Mouse (Mus musculus): ENCODE data around the gene Gcnt3. TPM values are rescaled to one million over a fixed set of nuclear protein-coding genes. Genes with fewer than 3 reads are reported as not detected.

Gene Gcnt3
- polyA plus RNA-seq, 1 experiment from 2014 or later = not detected

- peak; percentile 78 for DNase-seq (ENCODE audit: low spot score, missing footprints)
- Histone ChIP-seq H3K4me3 (ENCODE audit: low read depth, low read length) (no peak overlapping the region), H3K36me3 (ENCODE audit: control insufficient read depth, insufficient read depth, low read length) (peaks cover 30% of the 10 kb centered on the region), H3K4me1 (ENCODE audit: control insufficient read depth, insufficient read depth, low read length) (no peaks in the 10 kb centered on the region), H3K4me2 (no peak overlapping the region), H3K27me3 (ENCODE audit: control insufficient read depth, insufficient read depth, low read length) (no peaks in the 10 kb centered on the region), H3K27ac (ENCODE audit: low read depth, low read length) (no peak overlapping the region), H3K9ac (ENCODE audit: low read length) (no peak overlapping the region), H3K9me3 (ENCODE audit: control insufficient read depth, low read length) (no peaks in the 10 kb centered on the region)
- WGBS = 95% methylated on average over 10 of the region's 10 CpGs
- no peak for ATAC-seq (ENCODE audit: low FRiP score)
These were observed 34.4 kb downstream of the Gcnt3 start for GRCm38 (mm10) chr9:70003516-70003915.

- peak; percentile 19 for DNase-seq (ENCODE audit: low spot score, missing footprints)
- H3K4me2 ChIP-seq = no peak overlapping the region
- ATAC-seq (ENCODE audit: low FRiP score) = no peak
- peaks cover 40% of the 10 kb centered on the region for H3K36me3 ChIP-seq (ENCODE audit: control insufficient read depth, insufficient read depth, low read length)
- H3K9ac ChIP-seq (ENCODE audit: low read length) = no peak overlapping the region
- H3K9me3 ChIP-seq (ENCODE audit: control insufficient read depth, low read length) = no peaks in the 10 kb centered on the region
- WGBS = 81% methylated on average over 1 of the region's 1 CpGs
- no peaks in the 10 kb centered on the region for H3K4me1 ChIP-seq (ENCODE audit: control insufficient read depth, insufficient read depth, low read length)
- H3K27me3 ChIP-seq (ENCODE audit: control insufficient read depth, insufficient read depth, low read length) = no peaks in the 10 kb centered on the region
- no peak overlapping the region for H3K4me3 ChIP-seq (ENCODE audit: low read depth, low read length)
- no peak overlapping the region for H3K27ac ChIP-seq (ENCODE audit: low read depth, low read length)
These were observed 38.6 kb downstream of the Gcnt3 start for GRCm38 (mm10) chr9:69999318-69999717.

- no peak overlapping the region for H3K4me3 ChIP-seq (ENCODE audit: low read depth, low read length)
- no peak overlapping the region for H3K4me2 ChIP-seq
- peaks cover 10% of the 10 kb centered on the region; the same call in 1 of the 2 replicates for H3K4me1 ChIP-seq (ENCODE audit: control insufficient read depth, insufficient read depth, low read length)
- no peak overlapping the region for H3K9ac ChIP-seq (ENCODE audit: low read length)
- WGBS = 95% methylated on average over 5 of the region's 5 CpGs
- DNase-seq (ENCODE audit: low spot score, missing footprints) = no peak
- ATAC-seq (ENCODE audit: low FRiP score) = no peak
- H3K9me3 ChIP-seq (ENCODE audit: control insufficient read depth, low read length) = no peaks in the 10 kb centered on the region
- H3K27me3 ChIP-seq (ENCODE audit: control insufficient read depth, insufficient read depth, low read length) = no peaks in the 10 kb centered on the region
- peaks cover 20% of the 10 kb centered on the region for H3K36me3 ChIP-seq (ENCODE audit: control insufficient read depth, insufficient read depth, low read length)
- H3K27ac ChIP-seq (ENCODE audit: low read depth, low read length) = no peak overlapping the region
These were observed 43.3 kb downstream of the Gcnt3 start for GRCm38 (mm10) chr9:69994547-69994946.

GRCm38 (mm10) chr9:69993479-69993878, 44.4 kb downstream of the Gcnt3 start:
- no peak overlapping the region for H3K4me2 ChIP-seq
- 81% methylated on average over 1 of the region's 1 CpGs for WGBS
- no peak overlapping the region for H3K9ac ChIP-seq (ENCODE audit: low read length)
- no peaks in the 10 kb centered on the region for H3K27me3 ChIP-seq (ENCODE audit: control insufficient read depth, insufficient read depth, low read length)
- ATAC-seq (ENCODE audit: low FRiP score) = no peak
- no peak overlapping the region for H3K4me3 ChIP-seq (ENCODE audit: low read depth, low read length)
- no peak overlapping the region for H3K27ac ChIP-seq (ENCODE audit: low read depth, low read length)
- no peaks in the 10 kb centered on the region for H3K9me3 ChIP-seq (ENCODE audit: control insufficient read depth, low read length)
- peaks cover 10% of the 10 kb centered on the region; the same call in 1 of the 2 replicates for H3K4me1 ChIP-seq (ENCODE audit: control insufficient read depth, insufficient read depth, low read length)
- peak; percentile 57 for DNase-seq (ENCODE audit: low spot score, missing footprints)
- H3K36me3 ChIP-seq (ENCODE audit: control insufficient read depth, insufficient read depth, low read length) = peaks cover 11% of the 10 kb centered on the region

DNA sequence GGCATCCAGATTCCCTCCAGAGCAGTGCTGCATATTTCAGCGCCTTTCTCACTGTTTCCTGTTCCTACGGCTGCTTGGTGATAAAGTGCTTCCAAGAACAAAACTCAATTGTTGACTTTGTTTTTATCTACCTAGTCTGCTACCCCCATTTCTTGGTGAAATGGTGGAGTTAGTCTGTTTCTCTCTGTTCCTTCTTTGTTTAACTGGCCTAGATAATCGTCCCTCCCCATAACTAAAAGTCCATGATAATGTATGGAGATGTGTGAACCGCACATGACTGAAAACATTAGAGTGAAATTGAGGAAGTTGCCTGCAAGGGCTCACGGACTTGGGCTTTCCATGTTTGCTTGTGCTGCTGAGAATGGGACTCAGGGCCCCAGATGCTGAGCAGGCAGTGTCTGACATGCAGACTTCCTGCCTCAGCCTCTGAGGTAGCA, 45.0 kb downstream of the Gcnt3 start:
- H3K9ac ChIP-seq (ENCODE audit: low read length) = no peak overlapping the region
- H3K4me3 ChIP-seq (ENCODE audit: low read depth, low read length) = no peak overlapping the region
- H3K4me2 ChIP-seq = no peak overlapping the region
- WGBS = 88% methylated on average over 5 of the region's 5 CpGs
- H3K27ac ChIP-seq (ENCODE audit: low read depth, low read length) = no peak overlapping the region
- H3K36me3 ChIP-seq (ENCODE audit: control insufficient read depth, insufficient read depth, low read length) = peaks cover 11% of the 10 kb centered on the region
- no peaks in the 10 kb centered on the region for H3K9me3 ChIP-seq (ENCODE audit: control insufficient read depth, low read length)
- peak; percentile 35 for DNase-seq (ENCODE audit: low spot score, missing footprints)
- H3K27me3 ChIP-seq (ENCODE audit: control insufficient read depth, insufficient read depth, low read length) = no peaks in the 10 kb centered on the region
- ATAC-seq (ENCODE audit: low FRiP score) = no peak
- H3K4me1 ChIP-seq (ENCODE audit: control insufficient read depth, insufficient read depth, low read length) = peaks cover 10% of the 10 kb centered on the region; the same call in 1 of the 2 replicates

- Histone ChIP-seq H3K4me1 (ENCODE audit: control insufficient read depth, insufficient read depth, low read length) (peaks cover 10% of the 10 kb centered on the region; the same call in 1 of the 2 replicates), H3K4me2 (peak overlapping the region; percentile 59), H3K27ac (ENCODE audit: low read depth, low read length) (no peak overlapping the region), H3K9me3 (ENCODE audit: control insufficient read depth, low read length) (no peaks in the 10 kb centered on the region), H3K27me3 (ENCODE audit: control insufficient read depth, insufficient read depth, low read length) (no peaks in the 10 kb centered on the region), H3K4me3 (ENCODE audit: low read depth, low read length) (peak overlapping the region; percentile 99), H3K9ac (ENCODE audit: low read length) (peak overlapping the region; percentile 98), H3K36me3 (ENCODE audit: control insufficient read depth, insufficient read depth, low read length) (no peaks in the 10 kb centered on the region)
- DNase-seq (ENCODE audit: low spot score, missing footprints) (peak; percentile 85), ATAC-seq (ENCODE audit: low FRiP score) (no peak)
- 14% methylated on average over 5 of the region's 5 CpGs for WGBS
These were observed 47.5 kb downstream of the Gcnt3 start for GRCm38 (mm10) chr9:69990346-69990745.

- peak; percentile 99 for DNase-seq (ENCODE audit: low spot score, missing footprints)
- Histone ChIP-seq H3K36me3 (ENCODE audit: control insufficient read depth, insufficient read depth, low read length) (no peaks in the 10 kb centered on the region), H3K4me3 (ENCODE audit: low read depth, low read length) (peak within 1 kb of the TSS; percentile 99), H3K4me2 (peak within 1 kb of the TSS; percentile 59), H3K9ac (ENCODE audit: low read length) (peak within 1 kb of the TSS; percentile 98), H3K4me1 (ENCODE audit: control insufficient read depth, insufficient read depth, low read length) (peaks cover 10% of the 10 kb centered on the region; the same call in 1 of the 2 replicates), H3K27me3 (ENCODE audit: control insufficient read depth, insufficient read depth, low read length) (no peaks in the 10 kb centered on the region), H3K27ac (ENCODE audit: low read depth, low read length) (peak within 1 kb of the TSS; percentile 95), H3K9me3 (ENCODE audit: control insufficient read depth, low read length) (no peaks in the 10 kb centered on the region)
- peak; percentile 95 for ATAC-seq (ENCODE audit: low FRiP score)
- under 1% methylated on average over 75 of the region's 76 CpGs for WGBS
These were observed 48.4 kb downstream of the Gcnt3 start, which contains the start of gene Bnip2 for GRCm38 (mm10) chr9:69989303-69990121. Gene Bnip2, plus strand, starts transcription at chr9:69989466.

DNA sequence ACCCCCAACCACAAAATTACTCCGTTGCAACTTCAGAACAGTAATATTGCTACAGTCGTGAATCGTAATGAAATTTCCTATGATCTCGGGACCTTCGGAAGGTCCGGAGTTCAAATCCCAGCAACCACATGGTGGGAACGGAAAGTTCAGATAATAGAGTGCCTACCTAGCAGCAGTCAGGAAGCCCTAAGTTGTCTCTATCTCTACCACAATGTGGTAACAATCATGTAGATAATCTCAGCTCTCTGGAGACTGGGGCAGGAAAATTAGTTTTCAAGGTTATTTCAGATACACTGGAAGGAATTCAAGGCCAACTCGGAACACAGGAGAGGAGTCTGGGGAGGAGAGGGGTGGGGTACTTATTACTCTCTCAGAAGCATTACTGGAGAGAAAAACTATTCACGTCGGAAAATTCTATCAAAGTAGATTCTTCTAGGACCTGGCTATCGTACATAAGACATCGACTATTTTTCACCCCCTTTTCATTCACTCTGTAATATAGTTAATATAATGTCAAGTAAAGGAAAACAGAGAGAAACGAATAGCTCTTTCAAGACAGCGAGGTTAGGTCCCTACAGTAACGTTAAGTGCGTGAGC, 49.1 kb downstream of the Gcnt3 start:
- H3K4me1 ChIP-seq (ENCODE audit: control insufficient read depth, insufficient read depth, low read length) = peaks cover 10% of the 10 kb centered on the region; the same call in 1 of the 2 replicates
- H3K27me3 ChIP-seq (ENCODE audit: control insufficient read depth, insufficient read depth, low read length) = no peaks in the 10 kb centered on the region
- no peak for DNase-seq (ENCODE audit: low spot score, missing footprints)
- 41% methylated on average over 16 of the region's 16 CpGs for WGBS
- H3K36me3 ChIP-seq (ENCODE audit: control insufficient read depth, insufficient read depth, low read length) = no peaks in the 10 kb centered on the region
- ATAC-seq (ENCODE audit: low FRiP score) = no peak; the same call in 1 of the 2 replicates
- H3K9me3 ChIP-seq (ENCODE audit: control insufficient read depth, low read length) = no peaks in the 10 kb centered on the region
- H3K9ac ChIP-seq (ENCODE audit: low read length) = peak overlapping the region; percentile 98
- peak overlapping the region; percentile 59 for H3K4me2 ChIP-seq
- peak overlapping the region; percentile 99 for H3K4me3 ChIP-seq (ENCODE audit: low read depth, low read length)
- no peak overlapping the region for H3K27ac ChIP-seq (ENCODE audit: low read depth, low read length)

DNA sequence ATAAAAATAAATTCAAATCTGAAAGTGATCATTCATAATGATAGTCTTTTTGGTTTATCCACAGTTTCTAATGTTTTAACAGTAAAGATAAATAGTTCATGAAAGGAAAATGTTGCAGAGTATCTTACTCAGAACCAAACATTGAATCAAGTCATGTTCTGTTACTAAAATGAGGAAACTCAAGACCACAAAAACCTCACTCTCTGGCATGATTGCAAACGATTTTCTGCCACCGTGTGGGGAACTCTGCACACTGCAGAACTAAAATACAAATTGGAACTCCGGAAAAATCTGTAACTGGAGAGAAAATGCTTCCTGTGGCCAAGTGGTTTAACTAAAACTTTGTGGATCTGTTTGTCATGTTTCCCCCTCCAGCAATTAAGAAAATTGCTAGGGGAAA, 50.3 kb downstream of the Gcnt3 start:
- 2% methylated on average over 3 of the region's 3 CpGs for WGBS
- no peaks in the 10 kb centered on the region for H3K36me3 ChIP-seq (ENCODE audit: control insufficient read depth, insufficient read depth, low read length)
- DNase-seq (ENCODE audit: low spot score, missing footprints) = peak; percentile 95

More for the DNA sequence above, 50.3 kb downstream of the Gcnt3 start:
- H3K9me3 ChIP-seq (ENCODE audit: control insufficient read depth, low read length) = no peaks in the 10 kb centered on the region
- H3K27ac ChIP-seq (ENCODE audit: low read depth, low read length) = no peak overlapping the region
- H3K4me3 ChIP-seq (ENCODE audit: low read depth, low read length) = no peak overlapping the region
- no peaks in the 10 kb centered on the region for H3K27me3 ChIP-seq (ENCODE audit: control insufficient read depth, insufficient read depth, low read length)
- peaks cover 10% of the 10 kb centered on the region; the same call in 1 of the 2 replicates for H3K4me1 ChIP-seq (ENCODE audit: control insufficient read depth, insufficient read depth, low read length)
- H3K4me2 ChIP-seq = no peak overlapping the region
- ATAC-seq (ENCODE audit: low FRiP score) = no peak
- H3K9ac ChIP-seq (ENCODE audit: low read length) = no peak overlapping the region
